17 mouse cellular contexts compared by ENCODE assay signal in genomic region chr17:6062793-6063192, GRCm38 (mm10). TPM values are rescaled to one million over a fixed set of nuclear protein-coding genes. Genes with fewer than 3 reads are reported as not detected.
DNase-seq lines count a peak whose midpoint lies in the region; ATAC-seq and TF ChIP-seq lines count a peak whose summit lies in the region.
"Had no signal": no experiment of that assay in that cellular context is flagged by ENCODE, and none has a peak within 500 bp of the region (broad histone marks: within the 10 kb centered on the region; RNA-seq: fewer than 3 reads in every experiment).

No protein-coding gene starts in this region.

- intact Hi-C loops in gastrocnemius, adult 2 months (cut with DNase I): no loop called here
- intact Hi-C loops in gastrocnemius, postnatal 14 days (cut with DNase I; ENCODE audit: low total_unique reads): no loop called here

- WGBS in heart, embryonic 14.5 days: 52% methylated on average over 8 of the region's 8 CpGs
- 54% methylated on average over 8 of the region's 8 CpGs for WGBS in heart, embryonic 11.5 days (ENCODE audit: insufficient replicate concordance)

- no peak overlapping the region for H3K4me3 ChIP-seq in gastrocnemius, adult 2 months
- H3K4me3 ChIP-seq in heart, embryonic 14.5 days (ENCODE audit: control insufficient read depth in 1 of 2, insufficient read depth in 1 of 2, low read depth in 1 of 2, low read length in 2 of 2): no peak overlapping the region
- H3K4me3 ChIP-seq in heart, embryonic 11.5 days (ENCODE audit: low read depth, low read length): no peak overlapping the region
- H3K4me3 ChIP-seq in myocyte: no peak overlapping the region
- H3K4me3 ChIP-seq: embryonic facial prominence, embryonic 13.5 days; forebrain, embryonic 12.5 days; hindbrain, embryonic 13.5 days had no signal

- no peak for TF ChIP-seq CTCF in gastrocnemius, adult 2 months (IDR thresholded peaks at IDR 0.05)

- peak; percentile 54 for DNase-seq in gastrocnemius, adult 2 months
- DNase-seq in gastrocnemius, postnatal 14 days: no peak
- peak; percentile 61 for DNase-seq in adipocyte (ENCODE audit: low spot score)
- DNase-seq in layer of hippocampus, adult 18-20 months (ENCODE audit: low spot score in 2 of 2): no peak
- DNase-seq: adrenal gland, postnatal 14 days; cerebellum, adult 18-20 months; cerebellum, adult 9-11 months; cerebellum, postnatal 36 days; forebrain, postnatal 0 days; kidney, adult 11 months had no signal

- H3ac ChIP-seq in myocyte (ENCODE audit: control insufficient read depth, insufficient read length): no peak overlapping the region

- H3K36me3 ChIP-seq in heart, embryonic 14.5 days (ENCODE audit: control insufficient read depth, insufficient read depth, low read length): peaks cover 27% of the 10 kb centered on the region
- H3K36me3 ChIP-seq in heart, embryonic 11.5 days (ENCODE audit: control insufficient read depth, insufficient read depth, low read length): peaks cover 7% of the 10 kb centered on the region
- H3K36me3 ChIP-seq in myocyte (ENCODE audit: control insufficient read depth, insufficient read depth): peaks cover 21% of the 10 kb centered on the region

- H3K4me2 ChIP-seq in heart, embryonic 14.5 days (ENCODE audit: low read length): no peak overlapping the region
- no peak overlapping the region for H3K4me2 ChIP-seq in heart, embryonic 11.5 days
- no peak overlapping the region for H3K4me2 ChIP-seq in myocyte (ENCODE audit: low read depth)
- H3K4me2 ChIP-seq: embryonic facial prominence, embryonic 13.5 days; forebrain, embryonic 12.5 days; hindbrain, embryonic 13.5 days had no signal

- no peak overlapping the region for H3K9ac ChIP-seq in heart, embryonic 14.5 days (ENCODE audit: low read length)
- no peak overlapping the region for H3K9ac ChIP-seq in heart, embryonic 11.5 days (ENCODE audit: low read depth, low read length)
- H3K9ac ChIP-seq: embryonic facial prominence, embryonic 13.5 days; forebrain, embryonic 12.5 days; forebrain, postnatal 0 days; hindbrain, embryonic 13.5 days had no signal

- no peak for TF ChIP-seq POLR2A in myocyte (IDR thresholded peaks at IDR 0.05; ENCODE audit: insufficient read length, low read depth)

- H3K27ac ChIP-seq in gastrocnemius, adult 2 months: peak overlapping the region; percentile 60
- 0 out of 4 replicates have a peak overlapping the region, but pooled peaks of 1 of the 2 experiments have one; percentile 2 for H3K27ac ChIP-seq in heart, embryonic 14.5 days (replicated peaks in 1 of 2; ENCODE audit: control insufficient read depth in 1 of 2, insufficient read depth in 1 of 2, low read depth in 2 of 2, low read length in 2 of 2)
- no peak overlapping the region for H3K27ac ChIP-seq in heart, embryonic 11.5 days (ENCODE audit: low read depth, low read length)
- H3K27ac ChIP-seq: embryonic facial prominence, embryonic 13.5 days; forebrain, embryonic 12.5 days; hindbrain, embryonic 13.5 days; hindbrain, postnatal 0 days had no signal

- 0 out of 2 replicates have a peak, but pooled peaks cover 3% of the 10 kb centered on the region for H3K9me3 ChIP-seq in heart, embryonic 14.5 days (ENCODE audit: control insufficient read depth, low read length)
- no peaks in the 10 kb centered on the region for H3K9me3 ChIP-seq in heart, embryonic 11.5 days (replicated peaks; ENCODE audit: control insufficient read depth, low read length)
- H3K9me3 ChIP-seq: embryonic facial prominence, embryonic 13.5 days; forebrain, embryonic 12.5 days; hindbrain, embryonic 13.5 days had no signal

- no peaks in the 10 kb centered on the region for H3K27me3 ChIP-seq in heart, embryonic 14.5 days (ENCODE audit: control insufficient read depth, insufficient read depth, low read length)
- H3K27me3 ChIP-seq in heart, embryonic 11.5 days (ENCODE audit: control insufficient read depth, insufficient read depth, low read length): no peaks in the 10 kb centered on the region
- H3K27me3 ChIP-seq in myocyte (ENCODE audit: control insufficient read depth, insufficient read depth, insufficient read length): no peaks in the 10 kb centered on the region
- H3K27me3 ChIP-seq: embryonic facial prominence, embryonic 13.5 days; forebrain, embryonic 12.5 days; hindbrain, embryonic 13.5 days had no signal

- H3K4me1 ChIP-seq in heart, embryonic 14.5 days (ENCODE audit: control insufficient read depth in 2 of 2, insufficient read depth in 2 of 2, low read length in 2 of 2): peaks cover 0 to 3% of the 10 kb centered on the region in 2 experiments; a peak in 1 of 4 replicates
- H3K4me1 ChIP-seq in heart, embryonic 11.5 days (ENCODE audit: control insufficient read depth, insufficient read depth, low read length): no peaks in the 10 kb centered on the region
- H3K4me1 ChIP-seq: embryonic facial prominence, embryonic 13.5 days; forebrain, embryonic 12.5 days; hindbrain, embryonic 13.5 days had no signal

- H3K79me2 ChIP-seq in myocyte (ENCODE audit: control insufficient read depth, insufficient read depth): no peaks in the 10 kb centered on the region

- peak; percentile 39; the same call in 1 of the 2 replicates for ATAC-seq in heart, embryonic 14.5 days (ENCODE audit: insufficient number of reproducible peaks, insufficient read depth, low FRiP score, low read depth)
- no peak for ATAC-seq in heart, embryonic 11.5 days (replicated peaks; ENCODE audit: insufficient number of reproducible peaks, low FRiP score, low TSS enrichment)
- ATAC-seq: forebrain, postnatal 0 days; hindbrain, postnatal 0 days had no signal

TF ChIP-seq in myocyte, 11 proteins besides CTCF, POLR2A, EP300 and RAD21:
- peak in 2 of 3 experiments; percentile 83 to 86 for TF ChIP-seq MYOD1 (IDR thresholded peaks at IDR 0.05; ENCODE audit: control insufficient read depth in 1 of 3, insufficient read length in 2 of 3, low read depth in 2 of 3)
- TF ChIP-seq USF1 (IDR thresholded peaks at IDR 0.05; ENCODE audit: low read depth): no peak
- no peak for TF ChIP-seq E2F4 (IDR thresholded peaks at IDR 0.05; ENCODE audit: insufficient read depth)
- no peak for TF ChIP-seq TCF3 (IDR thresholded peaks at IDR 0.05; ENCODE audit: insufficient read length, low read depth)
- TF ChIP-seq MYOG (IDR thresholded peaks at IDR 0.05; ENCODE audit: control insufficient read depth in 1 of 3, insufficient read depth in 1 of 3, insufficient read length in 2 of 3, low read depth in 2 of 3): peak in 2 of 3 experiments; percentile 82 to 89

RNA-seq across cellular contexts. Expression of gene Serac1, which starts 16.7 kb away (rescaled TPM):
- total RNA-seq in gastrocnemius, adult 2 months (2021): 1 to 10 TPM; 6.5 to 7.3 TPM
- 1 to 10 TPM; 4.1 to 5.1 TPM for total RNA-seq in gastrocnemius, postnatal 14 days (2021)
- polyA plus RNA-seq in heart, embryonic 14.5 days (2014; fragmentation: Nextera tagmentation; extraction: Ambion mirVana): 4.6 and 4.8 TPM in 2 replicates
- polyA plus RNA-seq in heart, embryonic 11.5 days (2014; fragmentation: Nextera tagmentation; extraction: Ambion mirVana): 3.1 and 4.3 TPM in 2 replicates
- 3.5 TPM for polyA plus RNA-seq in myocyte (2012; fragmentation: generic; extraction: Trizol)
- 10 to 100 TPM; 16.0 to 17.1 TPM for total RNA-seq in layer of hippocampus, adult 18-20 months (2021)

RNA-seq across cellular contexts. Expression of gene Gtf2h5, which starts 16.8 kb away (rescaled TPM):
- 10 to 100 TPM; 50.5 to 52.7 TPM for total RNA-seq in gastrocnemius, adult 2 months (2021)
- total RNA-seq in gastrocnemius, postnatal 14 days (2021): 10 to 100 TPM; 55.5 to 61.0 TPM
- 148 and 163 TPM in 2 replicates for polyA plus RNA-seq in heart, embryonic 14.5 days (2014; fragmentation: Nextera tagmentation; extraction: Ambion mirVana)
- polyA plus RNA-seq in heart, embryonic 11.5 days (2014; fragmentation: Nextera tagmentation; extraction: Ambion mirVana): 138 and 158 TPM in 2 replicates
- 72.8 TPM for polyA plus RNA-seq in myocyte (2012; fragmentation: generic; extraction: Trizol)
- total RNA-seq in layer of hippocampus, adult 18-20 months (2021): 100 to 1,000 TPM; 131 to 132 TPM

RNA-seq across cellular contexts. Expression of gene Tulp4, which starts 43.4 kb away (rescaled TPM):
- 100 to 1,000 TPM; 111 to 124 TPM for total RNA-seq in gastrocnemius, adult 2 months (2021)
- total RNA-seq in gastrocnemius, postnatal 14 days (2021): 10 to 100 TPM; 90.0 to 98.1 TPM
- 61.4 and 67.3 TPM in 2 replicates for polyA plus RNA-seq in heart, embryonic 14.5 days (2014; fragmentation: Nextera tagmentation; extraction: Ambion mirVana)
- 63.3 and 79.0 TPM in 2 replicates for polyA plus RNA-seq in heart, embryonic 11.5 days (2014; fragmentation: Nextera tagmentation; extraction: Ambion mirVana)
- polyA plus RNA-seq in myocyte (2012; fragmentation: generic; extraction: Trizol): 56.4 TPM
- total RNA-seq in layer of hippocampus, adult 18-20 months (2021): 100 to 1,000 TPM; 309 to 329 TPM

Comparison
In these comparisons a context has a peak if more than half of its experiments do, and no peak if none do; other contexts are left out.
1. DNase-seq: peak in gastrocnemius, adult 2 months (single experiment) and adipocyte (single experiment); none in gastrocnemius, postnatal 14 days (single experiment) and layer of hippocampus, adult 18-20 months (0 of 2).